Mouse (Mus musculus): Measurements from ENCODE around the gene Pthlh. TPM values are rescaled to one million over a fixed set of nuclear protein-coding genes. Genes with fewer than 3 reads are reported as not detected.

The Pthlh gene
- polyA plus RNA-seq (2012; rRNA removed): 2.0 and 5.0 TPM in 2 replicates

DNA sequence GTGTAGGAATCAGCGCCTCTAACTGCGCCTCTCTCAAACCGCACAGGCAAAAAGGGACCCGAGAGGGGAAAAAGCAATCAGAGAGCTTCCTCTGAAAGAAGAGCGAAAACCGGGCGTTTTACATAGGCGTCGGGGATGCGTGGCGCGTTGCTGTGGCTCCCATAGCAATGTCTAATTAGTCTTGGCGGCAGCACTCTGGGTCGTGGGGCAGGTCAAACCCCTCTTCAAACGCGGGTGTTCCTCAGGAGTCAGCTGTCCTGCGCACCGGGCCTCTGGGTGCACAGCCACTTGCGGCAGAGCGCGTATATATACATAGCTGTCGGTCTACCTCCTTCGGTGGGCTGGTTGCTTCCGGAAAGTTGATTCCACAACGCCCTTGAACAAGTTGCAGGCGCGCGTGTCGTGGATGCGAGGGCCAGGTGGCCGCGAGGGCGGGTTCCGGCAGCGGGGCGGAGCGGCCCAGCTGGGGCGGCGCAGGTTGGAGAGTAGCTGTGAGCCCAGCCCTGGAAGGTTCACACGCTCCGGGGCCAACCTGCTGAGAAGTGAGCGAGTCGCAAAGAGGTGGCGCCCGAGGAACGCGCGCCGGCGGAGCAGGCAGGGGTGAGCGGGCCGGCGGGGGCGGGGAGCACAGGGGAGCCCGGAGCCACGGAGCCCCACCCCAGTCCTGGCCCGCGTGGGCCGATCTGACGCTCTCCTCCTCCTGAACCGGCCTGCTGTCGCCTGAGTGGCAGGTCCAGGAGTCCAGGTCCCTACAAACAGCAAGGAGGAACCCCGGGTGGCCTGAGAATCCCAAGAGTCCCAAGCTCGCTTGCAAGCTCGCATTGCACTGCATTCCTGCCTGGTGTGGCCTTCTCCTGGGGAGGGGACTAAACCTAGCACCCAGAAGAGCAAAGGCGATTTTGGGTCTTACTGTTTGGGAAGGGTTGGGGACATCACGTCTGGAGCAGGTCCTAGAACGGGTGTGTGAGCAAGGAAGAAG lies at the start of gene Pthlh:
Gene Pthlh (minus strand): TSS at position 597 of the 979 bp plus-strand sequence.

Other genes with a start within 250 kb of the Pthlh start
- 0.53 and 0.83 TPM in 2 replicates for gene Rep15, start 231.6 kb downstream of the Pthlh start, polyA plus RNA-seq (2012; rRNA removed)
- 44.9 and 45.5 TPM in 2 replicates for gene Mrps35, start 221.4 kb downstream of the Pthlh start, polyA plus RNA-seq (2012; rRNA removed)
- 0.25 and 0.89 TPM in 2 replicates for gene Mansc4, start 177.2 kb downstream of the Pthlh start, polyA plus RNA-seq (2012; rRNA removed)
- gene Klhl42, start 172.8 kb downstream of the Pthlh start, polyA plus RNA-seq (2012; rRNA removed): 7.5 and 9.1 TPM in 2 replicates
- 24.4 and 25.1 TPM in 2 replicates for gene Ccdc91, start 211.6 kb upstream of the Pthlh start, polyA plus RNA-seq (2012; rRNA removed)